Mouse (Mus musculus) common myeloid progenitor, adult 5-6 weeks (primary cell): ENCODE measurements at regions not wholly inside any gene's neighbourhood (a gene's known extent, or its start where the extent isn't known, plus 50 kb on each side); places are given as distances from the start of the nearest gene placed in this dataset.

ENCODE experiments used
- ATAC-seq: replicated peaks from 2 replicates; pipeline ENCODE4 v1.8.0; 2016; ENCODE audit warnings: low read depth, mild to moderate bottlenecking, moderate TSS enrichment, inconsistent platforms; ENCODE audit not compliant: poor library complexity, severe bottlenecking

DNA sequence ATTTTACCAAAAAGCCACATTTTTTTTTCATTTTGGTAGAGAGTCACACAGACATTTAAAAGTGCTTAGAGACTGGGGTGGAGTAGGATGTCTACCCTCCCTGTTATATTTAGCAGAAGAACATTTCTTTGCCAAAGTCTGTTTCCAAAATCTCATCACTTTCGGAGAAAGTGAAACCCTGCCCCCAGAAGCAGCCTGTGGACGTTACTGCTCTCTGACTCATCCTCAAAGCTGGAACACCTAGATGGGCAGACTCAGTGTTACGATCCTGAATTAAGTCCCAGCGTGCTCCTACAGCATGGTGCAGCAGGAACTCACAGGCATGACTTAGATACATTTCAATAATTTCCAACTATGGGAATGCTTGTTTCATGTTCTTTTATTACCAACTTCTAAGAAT, 361.1 kb downstream of the Phkb start:
- no peak for ATAC-seq

DNA sequence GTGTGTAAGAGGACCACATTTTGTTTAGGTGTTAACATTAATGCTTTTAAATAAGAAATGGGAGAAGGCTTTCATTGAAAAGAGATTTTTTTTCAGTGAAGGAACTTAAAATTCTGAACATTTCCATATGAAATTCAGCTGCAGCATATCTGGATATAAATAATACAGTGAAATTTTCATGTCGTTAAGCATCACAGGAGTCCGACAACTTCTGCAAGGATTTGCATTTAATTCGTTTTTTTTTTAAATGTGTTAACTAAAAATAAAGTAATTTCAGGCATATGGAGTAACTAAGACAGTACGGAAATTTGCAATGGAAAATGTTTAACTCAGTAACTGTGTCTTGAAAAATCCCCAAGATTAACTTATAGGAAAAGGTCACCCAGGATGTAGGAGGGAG, 351.5 kb downstream of the Phkb start:
- no peak for ATAC-seq

DNA sequence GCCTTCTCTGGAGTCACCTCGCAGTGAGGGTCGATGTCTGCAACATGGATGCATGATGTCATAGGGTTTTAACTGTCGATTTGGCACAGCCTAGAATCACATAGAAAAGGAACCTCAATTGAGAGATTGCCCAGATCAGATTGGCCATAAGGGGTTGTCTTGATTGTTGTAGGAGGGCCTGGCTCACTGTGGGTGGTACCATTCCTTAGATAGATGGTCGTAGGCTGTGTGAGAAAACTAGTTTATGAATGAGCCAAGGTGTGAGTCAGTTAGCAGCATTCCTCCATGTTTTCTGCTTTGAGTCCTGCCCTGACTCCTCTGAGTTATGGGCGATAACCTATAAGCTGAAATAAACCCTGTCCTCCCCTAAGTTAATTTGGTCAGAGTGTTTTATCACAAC, 343.9 kb downstream of the Phkb start:
- no peak for ATAC-seq

DNA sequence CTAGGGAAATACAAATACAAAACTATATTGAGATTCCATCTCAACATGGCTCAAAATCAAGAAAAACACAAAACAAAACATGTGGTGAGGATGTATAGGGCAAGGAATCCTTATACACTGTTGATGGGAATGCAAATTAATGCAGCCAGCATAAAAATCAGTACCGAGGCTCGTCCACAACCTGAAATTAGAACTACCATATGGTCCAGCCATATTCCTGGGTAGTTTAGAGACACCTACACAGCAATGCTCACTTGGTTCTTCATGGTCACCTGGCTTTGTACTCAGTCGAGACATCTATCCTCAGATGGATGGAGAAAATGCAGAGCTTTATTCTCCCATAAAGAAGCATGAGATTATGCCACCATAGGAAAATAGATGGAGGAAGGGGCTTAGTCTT, 340.0 kb downstream of the Phkb start:
- no peak for ATAC-seq

DNA sequence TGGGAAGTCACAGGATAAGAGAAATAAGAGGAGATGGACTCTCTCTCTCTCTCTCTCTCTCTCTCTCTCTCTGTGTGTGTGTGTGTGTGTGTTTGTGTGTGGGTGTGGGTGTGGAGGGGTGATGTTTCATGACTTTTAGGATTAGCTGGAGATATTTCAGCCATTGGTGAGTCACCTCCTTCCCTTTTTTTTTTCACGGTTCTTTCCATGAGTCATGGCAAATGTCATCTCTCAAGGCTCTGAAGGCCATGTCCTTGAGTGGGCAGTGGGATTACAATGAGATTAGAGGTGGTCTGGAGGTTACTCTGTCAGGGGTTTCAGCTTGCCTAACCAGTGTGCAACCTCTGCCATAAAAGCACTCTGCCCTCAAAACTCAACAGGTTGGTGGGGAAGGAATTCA, 329.3 kb downstream of the Phkb start:
- ATAC-seq: no peak

DNA sequence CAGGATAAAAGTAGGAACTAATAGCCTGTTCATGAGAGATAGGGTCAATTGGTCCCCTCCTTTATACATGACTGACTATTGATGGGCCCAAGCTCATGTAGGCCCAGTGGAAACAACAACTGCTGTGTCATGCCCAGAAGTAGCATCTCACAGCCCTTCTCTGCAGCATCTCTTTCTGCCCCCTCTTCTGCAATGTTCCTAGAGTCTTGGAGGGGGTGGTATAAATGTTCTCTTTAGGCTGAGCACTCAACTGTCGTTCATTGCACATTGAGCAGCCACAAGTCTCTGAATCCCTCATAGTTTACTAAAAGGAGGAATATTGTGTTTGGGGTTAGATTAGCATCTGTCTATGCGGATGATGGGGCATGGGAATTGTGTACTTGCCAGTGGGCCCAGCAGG, 324.1 kb downstream of the Phkb start:
- ATAC-seq: no peak

DNA sequence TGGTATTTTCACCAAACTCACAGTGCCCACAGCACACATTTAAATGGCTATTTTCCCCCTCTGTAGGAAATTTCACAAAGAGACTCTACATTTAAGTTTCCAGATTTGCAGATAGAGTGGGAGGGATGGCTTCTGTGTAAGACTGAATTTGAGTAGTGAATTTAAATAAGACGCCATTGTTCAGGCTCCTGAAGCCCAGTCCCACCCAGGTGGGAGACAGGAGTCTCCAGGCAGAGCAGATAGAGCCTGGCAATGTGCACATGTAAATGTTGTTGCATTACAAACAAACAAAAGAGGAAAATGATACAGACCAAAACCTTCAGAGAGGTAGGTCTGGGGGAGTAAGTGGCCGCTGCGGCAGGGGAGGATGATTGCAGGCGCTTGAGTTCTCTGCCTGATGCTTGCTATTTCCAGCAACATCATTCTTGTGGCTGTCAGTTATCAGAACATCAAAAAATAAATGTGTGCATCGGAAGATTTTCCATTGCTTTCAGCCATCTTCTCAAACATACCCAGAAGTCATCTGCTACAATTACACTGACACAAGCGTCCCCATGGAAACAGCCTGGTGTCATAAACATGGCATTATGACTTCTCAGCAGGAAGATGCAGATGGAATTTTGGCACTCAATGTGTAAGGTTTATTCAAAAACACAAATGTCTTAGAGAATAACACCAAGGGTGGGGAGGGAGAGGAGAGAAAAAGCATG, 318.5 kb downstream of the Phkb start:
- ATAC-seq: no peak

DNA sequence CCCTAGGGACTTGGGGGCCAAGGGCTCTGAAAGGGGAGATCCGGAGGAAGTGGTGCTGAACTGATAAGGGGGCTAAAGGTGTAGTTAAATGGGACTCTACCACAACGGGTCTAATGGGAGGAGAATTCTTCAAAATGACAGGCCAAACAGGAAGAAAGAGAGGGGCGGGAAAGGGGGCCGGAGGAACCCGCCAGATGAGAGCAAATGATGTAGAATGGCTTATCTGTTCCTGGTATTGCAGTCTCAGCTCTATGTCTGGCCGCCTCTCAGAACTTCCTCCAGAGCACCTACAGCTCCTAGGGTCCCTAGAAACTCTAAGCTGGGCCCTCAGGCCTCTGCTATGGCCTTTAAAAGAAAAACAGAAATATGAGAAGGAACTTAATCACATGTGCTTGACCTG, 306.8 kb downstream of the Phkb start:
- peak; percentile 76 for ATAC-seq

DNA sequence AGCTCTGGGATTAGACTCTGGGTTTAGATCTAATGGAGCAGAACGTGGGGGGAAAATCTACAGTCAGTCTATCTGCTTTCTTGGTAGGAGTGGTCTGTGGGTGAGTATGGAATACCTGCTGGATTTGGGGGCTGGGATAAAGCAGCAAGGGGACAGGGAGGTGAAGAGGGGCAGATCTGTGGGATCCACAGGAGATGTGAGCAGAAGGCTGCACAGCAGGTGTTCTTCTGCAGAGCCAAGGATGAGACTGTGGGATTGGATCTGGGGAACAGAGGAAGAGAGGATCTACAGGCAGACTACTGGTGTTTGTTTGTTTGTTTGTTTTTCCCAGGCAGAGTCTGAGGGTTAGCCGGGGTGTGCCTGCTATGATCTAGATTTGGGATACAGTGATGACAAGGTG, 284.5 kb downstream of the Phkb start:
- no peak for ATAC-seq

DNA sequence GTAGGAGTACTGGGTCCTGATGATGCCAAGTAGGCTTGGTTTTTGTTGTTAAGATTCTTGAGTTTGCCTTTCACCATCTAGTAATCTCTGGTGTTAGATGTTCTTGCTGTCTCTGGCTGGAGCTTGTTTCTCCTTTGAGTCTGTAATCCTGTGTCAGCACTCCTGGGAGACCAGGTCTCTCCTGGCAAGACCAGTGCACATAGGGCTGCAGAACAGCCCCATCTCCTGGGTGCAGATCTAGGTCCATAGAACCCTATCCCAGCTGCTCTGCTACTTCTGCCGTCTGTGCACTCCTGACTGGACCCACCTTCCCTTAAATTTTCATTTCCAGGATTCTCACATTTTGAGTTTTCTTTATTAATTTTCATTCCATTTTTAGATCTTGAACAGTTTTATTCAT, 283.9 kb downstream of the Phkb start:
- ATAC-seq: no peak
